Mouse (Mus musculus) cortical plate, adult 2 months (tissue): ENCODE results near the gene Sirt4. TPM values are rescaled to one million over a fixed set of nuclear protein-coding genes. Genes with fewer than 3 reads are reported as not detected.
A peak's percentile ranks its signal among the peaks of the same experiment; 100 is the strongest.
"Not testable (repeated sequence)": the region's sequence is repeated elsewhere in the genome, so short reads cannot be mapped to it uniquely, and the experiment has no call there.

Source experiments
- H3K27ac ChIP-seq: fragments of 200-500 bp; 2 replicates; pipeline ENCODE4 v1.5.1; 2012; ENCODE audit warnings: low read length, control low read depth, inconsistent platforms; ENCODE audit not compliant: insufficient read depth
- H3K4me1 ChIP-seq: fragments of 200-500 bp; 2 replicates; pipeline ENCODE4 v1.6.1; 2011; ENCODE audit warnings: low read length; ENCODE audit not compliant: control insufficient read depth, insufficient read depth
- H3K4me3 ChIP-seq: fragments of 200-500 bp; 2 replicates; pipeline ENCODE4 v1.5.1; 2011; ENCODE audit warnings: mild to moderate bottlenecking, low read length, control low read depth; ENCODE audit not compliant: insufficient read depth
- CTCF ChIP-seq: fragments of 200-500 bp; IDR thresholded peaks from 2 replicates; pipeline ENCODE4 v1.5.1; 2011; ENCODE audit warnings: mild to moderate bottlenecking, control low read depth, low read length; ENCODE audit not compliant: insufficient read depth; ENCODE audit errors: extremely low read depth
- POLR2A ChIP-seq: fragments of 200-500 bp; IDR thresholded peaks from 2 replicates; pipeline ENCODE4 v1.6.1; 2011; ENCODE audit warnings: mild to moderate bottlenecking, low read length, control low read depth; ENCODE audit not compliant: insufficient read depth; ENCODE audit errors: extremely low read depth
- polyA plus RNA-seq: library from polyadenylated mRNA; depleted of rRNA; stranded (reverse); fragments of >200 nt; gene quantifications from 2 replicates; pipeline ENCODE4 v1.2.3, GENCODE M21; 2012

Gene Sirt4
- polyA plus RNA-seq, 1 experiment: 89.5 TPM

- Histone ChIP-seq H3K4me3 (no peak overlapping the region), H3K4me1 (peaks cover 3% of the 10 kb centered on the region), H3K27ac (no peak overlapping the region)
- TF ChIP-seq POLR2A: no peak
- no peak for TF ChIP-seq CTCF
Observed at GRCm38 (mm10) chr5:115524471-115524870, 39.9 kb upstream of the Sirt4 start.

GRCm38 (mm10) chr5:115523971-115524370, 39.4 kb upstream of the Sirt4 start:
- no peak for TF ChIP-seq CTCF
- TF ChIP-seq POLR2A: no peak

GRCm38 (mm10) chr5:115522981-115523499, 38.5 kb upstream of the Sirt4 start:
- TF ChIP-seq POLR2A: no peak
- TF ChIP-seq CTCF: no peak
- no peak overlapping the region for H3K27ac ChIP-seq
- no peaks in the 10 kb centered on the region; the same call in 1 of the 2 replicates for H3K4me1 ChIP-seq
- no peak overlapping the region for H3K4me3 ChIP-seq

More at GRCm38 (mm10) chr5:115523971-115524370, 39.4 kb upstream of the Sirt4 start:
- no peak overlapping the region for H3K27ac ChIP-seq
- H3K4me1 ChIP-seq: no peaks in the 10 kb centered on the region; the same call in 1 of the 2 replicates
- H3K4me3 ChIP-seq: no peak overlapping the region

- H3K4me3 ChIP-seq: no peak overlapping the region
- H3K4me1 ChIP-seq: no peaks in the 10 kb centered on the region; the same call in 1 of the 2 replicates
- TF ChIP-seq CTCF (no peak), POLR2A (no peak)
- no peak overlapping the region for H3K27ac ChIP-seq
Observed at GRCm38 (mm10) chr5:115522531-115522930, 38.0 kb upstream of the Sirt4 start.

GRCm38 (mm10) chr5:115521553-115522461, 37.3 kb upstream of the Sirt4 start:
- TF ChIP-seq POLR2A: no peak
- TF ChIP-seq CTCF: no peak
- Histone ChIP-seq H3K4me3 (no peak overlapping the region), H3K27ac (no peak overlapping the region), H3K4me1 (no peaks in the 10 kb centered on the region; the same call in 1 of the 2 replicates)

GRCm38 (mm10) chr5:115520325-115520869, 35.9 kb upstream of the Sirt4 start:
- H3K4me1 ChIP-seq: no peaks in the 10 kb centered on the region

GRCm38 (mm10) chr5:115518214-115518613, 33.7 kb upstream of the Sirt4 start:
- not testable (repeated sequence) for H3K27ac ChIP-seq, H3K4me3 ChIP-seq, H3K4me1 ChIP-seq

More at GRCm38 (mm10) chr5:115520325-115520869, 35.9 kb upstream of the Sirt4 start:
- Histone ChIP-seq H3K27ac (peak overlapping the region; percentile 60), H3K4me3 (no peak overlapping the region)
- TF ChIP-seq CTCF (no peak), POLR2A (no peak)

GRCm38 (mm10) chr5:115517501-115517900, 33.0 kb upstream of the Sirt4 start:
- Histone ChIP-seq H3K4me1 (peaks cover 5% of the 10 kb centered on the region), H3K4me3 (no peak overlapping the region), H3K27ac (no peak overlapping the region)
- TF ChIP-seq POLR2A: no peak
- TF ChIP-seq CTCF: no peak

- H3K27ac ChIP-seq: no peak overlapping the region
- TF ChIP-seq POLR2A: no peak
- TF ChIP-seq CTCF: no peak
Observed at GRCm38 (mm10) chr5:115516908-115517307, 32.4 kb upstream of the Sirt4 start.

More at GRCm38 (mm10) chr5:115516908-115517307, 32.4 kb upstream of the Sirt4 start:
- H3K4me1 ChIP-seq: peaks cover 5% of the 10 kb centered on the region
- H3K4me3 ChIP-seq: no peak overlapping the region
